Mouse (Mus musculus): ENCODE data around the gene Trmt61a. TPM values are rescaled to one million over a fixed set of nuclear protein-coding genes. Genes with fewer than 3 reads are reported as not detected.

Gene Trmt61a
- polyA plus RNA-seq, 1 experiment from 2014 or later = 7.0 TPM

DNA sequence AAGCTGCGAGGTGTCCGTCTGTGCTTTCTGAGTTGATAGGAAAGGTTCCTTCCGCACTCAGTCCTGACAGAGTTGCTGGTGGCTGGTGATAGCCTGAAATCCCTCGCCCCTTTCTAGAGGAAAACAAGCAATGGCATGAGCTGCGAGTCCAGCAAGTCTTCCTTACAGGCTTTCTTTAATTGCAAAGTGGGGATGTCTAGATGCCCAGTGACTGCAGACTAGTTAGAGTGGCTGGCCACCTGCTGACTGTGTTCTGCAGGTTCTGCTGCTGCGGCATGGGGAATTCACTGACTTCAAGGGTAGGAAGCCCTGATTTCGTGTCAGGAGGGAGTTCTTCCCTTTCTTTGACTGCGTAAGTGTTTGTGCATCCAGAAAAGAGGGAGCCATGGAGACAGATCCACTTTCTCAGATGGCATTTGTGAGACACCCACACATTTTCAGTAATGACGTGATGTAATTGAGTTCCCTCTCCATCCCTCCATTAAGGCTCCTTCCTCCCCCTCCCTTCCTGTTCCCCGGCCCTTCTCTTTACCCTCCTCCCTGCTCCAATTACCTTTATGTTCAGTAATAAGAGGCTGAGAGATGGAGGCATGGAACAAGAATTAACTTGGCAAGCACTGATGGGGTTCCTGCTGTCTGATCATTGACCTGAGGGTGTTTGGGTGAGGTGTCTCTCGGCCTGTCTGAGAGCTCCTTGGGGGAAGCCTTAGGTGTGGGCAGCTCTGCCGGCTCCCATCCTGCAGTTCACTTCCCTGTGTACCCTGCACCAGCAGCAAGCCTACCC is 47.6 kb downstream of the Trmt61a start:
- Histone ChIP-seq H3K4me1 (ENCODE audit: control insufficient read depth, insufficient read depth, low read length) (no peaks in the 10 kb centered on the region), H3K36me3 (ENCODE audit: control insufficient read depth, insufficient read depth, low read length) (peaks cover 38% of the 10 kb centered on the region), H3K27ac (replicated peaks; ENCODE audit: low read depth, low read length) (0 out of 2 replicates have a peak overlapping the region, but pooled peaks have one; percentile 8), H3K9me3 (ENCODE audit: control insufficient read depth, low read length) (no peaks in the 10 kb centered on the region), H3K9ac (replicated peaks; ENCODE audit: low read length) (no peak overlapping the region), H3K4me3 (replicated peaks; ENCODE audit: low read depth, low read length) (no peak overlapping the region), H3K27me3 (ENCODE audit: control insufficient read depth, insufficient read depth, low read length) (no peaks in the 10 kb centered on the region), H3K4me2 (ENCODE audit: low read length) (no peak overlapping the region)
- 65% methylated on average over 12 of the region's 12 CpGs for WGBS
- ATAC-seq (ENCODE audit: low FRiP score, low TSS enrichment) = no peak
- no peak for DNase-seq

DNA sequence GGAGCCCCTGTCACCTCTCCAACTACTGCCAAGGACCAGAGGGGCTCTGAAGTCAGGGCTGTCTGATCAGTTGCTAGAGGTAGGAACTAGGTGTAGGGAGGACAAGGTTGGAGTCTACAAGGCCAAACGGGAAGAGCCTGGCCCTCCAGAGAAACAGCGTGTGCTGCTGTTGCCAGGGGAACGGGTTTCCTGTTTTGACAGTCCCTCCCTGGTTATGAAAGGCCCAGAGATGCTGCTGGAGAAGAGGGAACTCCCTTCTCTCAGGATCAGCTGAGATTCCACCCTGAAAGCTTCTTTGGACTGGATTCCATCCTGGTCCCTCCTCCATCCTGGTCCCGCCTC is 48.2 kb downstream of the Trmt61a start:
- Histone ChIP-seq H3K27me3 (ENCODE audit: control insufficient read depth, insufficient read depth, low read length) (no peaks in the 10 kb centered on the region), H3K36me3 (ENCODE audit: control insufficient read depth, insufficient read depth, low read length) (peaks cover 38% of the 10 kb centered on the region), H3K4me2 (ENCODE audit: low read length) (no peak overlapping the region), H3K27ac (replicated peaks; ENCODE audit: low read depth, low read length) (0 out of 2 replicates have a peak overlapping the region, but pooled peaks have one; percentile 8), H3K9ac (replicated peaks; ENCODE audit: low read length) (no peak overlapping the region), H3K4me3 (replicated peaks; ENCODE audit: low read depth, low read length) (no peak overlapping the region), H3K4me1 (ENCODE audit: control insufficient read depth, insufficient read depth, low read length) (no peaks in the 10 kb centered on the region), H3K9me3 (ENCODE audit: control insufficient read depth, low read length) (no peaks in the 10 kb centered on the region)
- WGBS = 72% methylated on average over 4 of the region's 4 CpGs
- ATAC-seq (ENCODE audit: low FRiP score, low TSS enrichment) (no peak), DNase-seq (no peak)

GRCm38 (mm10) chr12:111727956-111728355 is 50.1 kb downstream of the Trmt61a start:
- no peaks in the 10 kb centered on the region for H3K27me3 ChIP-seq (ENCODE audit: control insufficient read depth, insufficient read depth, low read length)
- no peak overlapping the region for H3K27ac ChIP-seq (replicated peaks; ENCODE audit: low read depth, low read length)
- no peak for DNase-seq
- peaks cover 45% of the 10 kb centered on the region for H3K36me3 ChIP-seq (ENCODE audit: control insufficient read depth, insufficient read depth, low read length)
- 94% methylated on average over 1 of the region's 1 CpGs for WGBS
- 0 out of 2 replicates have a peak, but pooled peaks cover 4% of the 10 kb centered on the region for H3K4me1 ChIP-seq (ENCODE audit: control insufficient read depth, insufficient read depth, low read length)
- H3K4me2 ChIP-seq (ENCODE audit: low read length) = no peak overlapping the region
- no peak overlapping the region for H3K9ac ChIP-seq (replicated peaks; ENCODE audit: low read length)
- no peak overlapping the region for H3K4me3 ChIP-seq (replicated peaks; ENCODE audit: low read depth, low read length)
- ATAC-seq (ENCODE audit: low FRiP score, low TSS enrichment) = no peak
- no peaks in the 10 kb centered on the region for H3K9me3 ChIP-seq (ENCODE audit: control insufficient read depth, low read length)

- Histone ChIP-seq H3K4me2 (ENCODE audit: low read length) (peak overlapping the region; percentile 45), H3K9ac (replicated peaks; ENCODE audit: low read length) (peak overlapping the region; percentile 23; the same call in 1 of the 2 replicates), H3K4me1 (ENCODE audit: control insufficient read depth, insufficient read depth, low read length) (0 out of 2 replicates have a peak, but pooled peaks cover 4% of the 10 kb centered on the region), H3K27ac (replicated peaks; ENCODE audit: low read depth, low read length) (0 out of 2 replicates have a peak overlapping the region, but pooled peaks have one; percentile 26), H3K4me3 (replicated peaks; ENCODE audit: low read depth, low read length) (0 out of 2 replicates have a peak overlapping the region, but pooled peaks have one; percentile 4), H3K27me3 (ENCODE audit: control insufficient read depth, insufficient read depth, low read length) (no peaks in the 10 kb centered on the region), H3K36me3 (ENCODE audit: control insufficient read depth, insufficient read depth, low read length) (peaks cover 24% of the 10 kb centered on the region), H3K9me3 (ENCODE audit: control insufficient read depth, low read length) (no peaks in the 10 kb centered on the region)
- DNase-seq (peak; percentile 97), ATAC-seq (ENCODE audit: low FRiP score, low TSS enrichment) (peak; percentile 91)
- WGBS = 33% methylated on average over 30 of the region's 30 CpGs
Measured at GRCm38 (mm10) chr12:111731822-111732807, 54.2 kb downstream of the Trmt61a start.

- no peaks in the 10 kb centered on the region for H3K9me3 ChIP-seq (ENCODE audit: control insufficient read depth, low read length)
- H3K36me3 ChIP-seq (ENCODE audit: control insufficient read depth, insufficient read depth, low read length) = peaks cover 19% of the 10 kb centered on the region
- DNase-seq = no peak
- WGBS = 57% methylated on average over 5 of the region's 5 CpGs
- 0 out of 2 replicates have a peak overlapping the region, but pooled peaks have one; percentile 26 for H3K27ac ChIP-seq (replicated peaks; ENCODE audit: low read depth, low read length)
- peak overlapping the region; percentile 45 for H3K4me2 ChIP-seq (ENCODE audit: low read length)
- peak overlapping the region; percentile 23; the same call in 1 of the 2 replicates for H3K9ac ChIP-seq (replicated peaks; ENCODE audit: low read length)
- peak; percentile 31; the same call in 1 of the 2 replicates for ATAC-seq (ENCODE audit: low FRiP score, low TSS enrichment)
- H3K4me1 ChIP-seq (ENCODE audit: control insufficient read depth, insufficient read depth, low read length) = 0 out of 2 replicates have a peak, but pooled peaks cover 4% of the 10 kb centered on the region
- no peaks in the 10 kb centered on the region for H3K27me3 ChIP-seq (ENCODE audit: control insufficient read depth, insufficient read depth, low read length)
- H3K4me3 ChIP-seq (replicated peaks; ENCODE audit: low read depth, low read length) = no peak overlapping the region
Measured at GRCm38 (mm10) chr12:111732921-111733320, 55.0 kb downstream of the Trmt61a start.

Other genes with a start within 250 kb of the Trmt61a start
- 0.28 and 0.82 TPM in 2 replicates for gene Tnfaip2, start 235.6 kb upstream of the Trmt61a start, polyA plus RNA-seq (2014; fragmentation: Nextera tagmentation; extraction: Ambion mirVana)
- gene Gm266, start 192.3 kb upstream of the Trmt61a start, polyA plus RNA-seq (2014; fragmentation: Nextera tagmentation; extraction: Ambion mirVana) = 1.5 and 1.9 TPM in 2 replicates
- gene Eif5, start 140.1 kb upstream of the Trmt61a start, polyA plus RNA-seq (2014; fragmentation: Nextera tagmentation; extraction: Ambion mirVana) = 486 and 550 TPM in 2 replicates
- gene Mark3, start 103.6 kb upstream of the Trmt61a start, polyA plus RNA-seq (2014; fragmentation: Nextera tagmentation; extraction: Ambion mirVana) = 64.0 and 76.7 TPM in 2 replicates
- gene Ckb, start 5.8 kb upstream of the Trmt61a start, polyA plus RNA-seq (2014; fragmentation: Nextera tagmentation; extraction: Ambion mirVana) = 1,414 and 1,526 TPM in 2 replicates
- gene Bag5, start 35.2 kb downstream of the Trmt61a start, polyA plus RNA-seq (2014; fragmentation: Nextera tagmentation; extraction: Ambion mirVana) = 67.3 and 72.9 TPM in 2 replicates
- 57.6 and 66.0 TPM in 2 replicates for gene Apopt1, start 35.2 kb downstream of the Trmt61a start, polyA plus RNA-seq (2014; fragmentation: Nextera tagmentation; extraction: Ambion mirVana)
- 621 and 628 TPM in 2 replicates for gene Klc1, start 80.7 kb downstream of the Trmt61a start, polyA plus RNA-seq (2014; fragmentation: Nextera tagmentation; extraction: Ambion mirVana)
- gene Xrcc3, start 135.8 kb downstream of the Trmt61a start, polyA plus RNA-seq (2014; fragmentation: Nextera tagmentation; extraction: Ambion mirVana) = 2.3 and 3.2 TPM in 2 replicates
- 29.7 and 33.7 TPM in 2 replicates for gene Zfyve21, start 136.1 kb downstream of the Trmt61a start, polyA plus RNA-seq (2014; fragmentation: Nextera tagmentation; extraction: Ambion mirVana)
- gene Ppp1r13b, start 230.0 kb downstream of the Trmt61a start, polyA plus RNA-seq (2014; fragmentation: Nextera tagmentation; extraction: Ambion mirVana) = 36.2 and 38.1 TPM in 2 replicates

Data from midbrain, embryonic 14.5 days (tissue).